23 mouse cellular contexts compared by ENCODE assay signal in the genomic region with DNA sequence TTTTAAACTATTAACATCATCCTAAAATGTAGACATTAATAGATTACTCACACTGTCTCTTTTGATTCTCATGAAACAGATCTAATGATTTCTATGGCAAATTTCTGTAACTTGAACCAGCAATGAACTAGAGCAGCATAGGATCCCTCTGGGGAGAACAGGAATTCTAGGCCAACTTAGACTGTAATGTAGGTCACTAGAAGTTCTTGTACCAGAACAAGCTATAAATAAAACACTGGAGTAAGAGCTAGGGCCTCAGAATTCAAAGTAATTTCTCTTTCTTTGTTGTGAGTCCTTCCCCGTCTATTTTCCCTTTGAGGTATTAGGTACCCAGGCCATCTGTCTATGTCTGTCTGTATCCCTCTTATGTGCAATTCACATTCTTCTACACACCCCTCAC.
A peak's percentile ranks its signal among the peaks of the same experiment; 100 is the strongest.
DNase-seq lines count a peak whose midpoint lies in the region; ATAC-seq and TF ChIP-seq lines count a peak whose summit lies in the region.
"Had no signal": no experiment of that assay in that cellular context is flagged by ENCODE, and none has a peak within 500 bp of the region (broad histone marks: within the 10 kb centered on the region; RNA-seq: fewer than 3 reads in every experiment).

No protein-coding gene starts in this region.

- H3K79me2 ChIP-seq in heart, adult 2 months (replicated peaks; ENCODE audit: control insufficient read depth, insufficient read depth, low read length): no peaks in the 10 kb centered on the region

- H3K4me1 ChIP-seq in heart, adult 2 months (ENCODE audit: control insufficient read depth, insufficient read depth, low read length): no peaks in the 10 kb centered on the region
- H3K4me1 ChIP-seq: embryonic facial prominence, embryonic 15.5 days; forebrain, embryonic 10.5 days; heart, embryonic 12.5 days; hindbrain, embryonic 10.5 days had no signal

- no peak for DNase-seq in cerebellum, adult 18-20 months
- peak; percentile 5 for DNase-seq in embryo, embryonic 11 days
- no peak for DNase-seq in embryo, embryonic 9.5 days (ENCODE audit: extremely low spot score)
- peak; percentile 31 for DNase-seq in heart, adult 8-10 months (ENCODE audit: low spot score)
- DNase-seq in heart, adult 2 months: no peak
- DNase-seq in adipocyte (ENCODE audit: low spot score): peak; percentile 42
- no peak for DNase-seq in left cerebral cortex, adult 18-20 months (ENCODE audit: low spot score in 2 of 2)
- DNase-seq: adrenal gland, postnatal 14 days; B cell, adult 2 months; gastrocnemius, postnatal 14 days; kidney, adult 8-10 months had no signal

- WGBS in heart, adult 2 months: 48% methylated on average over 1 of the region's 1 CpGs

- no peak for TF ChIP-seq CTCF in heart, adult 2 months (IDR thresholded peaks at IDR 0.05)

- H3K27me3 ChIP-seq in heart, adult 2 months (ENCODE audit: control insufficient read depth, insufficient read depth, low read length): no peaks in the 10 kb centered on the region
- H3K27me3 ChIP-seq: embryonic facial prominence, embryonic 15.5 days; heart, embryonic 12.5 days had no signal

- no peak overlapping the region for H3K4me3 ChIP-seq in heart, adult 2 months
- H3K4me3 ChIP-seq: embryonic facial prominence, embryonic 15.5 days; erythroblast, embryonic 14.5 days; forebrain, embryonic 10.5 days; heart, embryonic 12.5 days; hindbrain, embryonic 10.5 days had no signal

- peak; percentile 72; the same call in 1 of the 2 replicates for ATAC-seq in cerebellum, adult (ENCODE audit: insufficient number of reproducible peaks, low FRiP score, low TSS enrichment)
- ATAC-seq: CD4-positive, CD25-positive, alpha-beta regulatory T cell, adult 4 months; forebrain, embryonic 14.5 days; inflammation-experienced regulatory T-cells, adult 6 months; intestine, postnatal 0 days had no signal

- intact Hi-C loops in heart, adult 2 months (cut with DNase I): no loop called here

- TF ChIP-seq EP300 in heart, adult 2 months (IDR thresholded peaks at IDR 0.05; ENCODE audit: insufficient read depth, low read depth, low read length): no peak

- H3K27ac ChIP-seq in heart, adult 2 months: no peak overlapping the region
- H3K27ac ChIP-seq: embryonic facial prominence, embryonic 15.5 days; forebrain, embryonic 10.5 days; hindbrain, embryonic 10.5 days; hindbrain, embryonic 14.5 days had no signal

- H3K9ac ChIP-seq in heart, adult 2 months (ENCODE audit: low read depth, low read length): no peak overlapping the region
- H3K9ac ChIP-seq: embryonic facial prominence, embryonic 15.5 days; heart, embryonic 12.5 days; hindbrain, embryonic 14.5 days had no signal

- no peaks in the 10 kb centered on the region for H3K36me3 ChIP-seq in heart, adult 2 months (ENCODE audit: control insufficient read depth, insufficient read depth, low read length)
- H3K36me3 ChIP-seq: embryonic facial prominence, embryonic 15.5 days; forebrain, embryonic 10.5 days; G1E; heart, embryonic 12.5 days; hindbrain, embryonic 10.5 days had no signal

- no peak for TF ChIP-seq POLR2A in heart, adult 2 months (IDR thresholded peaks at IDR 0.05; ENCODE audit: insufficient read depth, low read depth, low read length)

Comparison
In these comparisons a context has a peak if more than half of its experiments do, and no peak if none do; other contexts are left out.
1. DNase-seq: peak in embryo, embryonic 11 days (single experiment), heart, adult 8-10 months (single experiment) and adipocyte (single experiment); none in cerebellum, adult 18-20 months (0 of 2), embryo, embryonic 9.5 days (single experiment), heart, adult 2 months (0 of 2) and left cerebral cortex, adult 18-20 months (0 of 2).